Mouse (Mus musculus): ENCODE data around the gene Bpnt1.
"Not testable (repeated sequence)": the region's sequence is repeated elsewhere in the genome, so short reads cannot be mapped to it uniquely, and the experiment has no call there.

The Bpnt1 gene

DNA sequence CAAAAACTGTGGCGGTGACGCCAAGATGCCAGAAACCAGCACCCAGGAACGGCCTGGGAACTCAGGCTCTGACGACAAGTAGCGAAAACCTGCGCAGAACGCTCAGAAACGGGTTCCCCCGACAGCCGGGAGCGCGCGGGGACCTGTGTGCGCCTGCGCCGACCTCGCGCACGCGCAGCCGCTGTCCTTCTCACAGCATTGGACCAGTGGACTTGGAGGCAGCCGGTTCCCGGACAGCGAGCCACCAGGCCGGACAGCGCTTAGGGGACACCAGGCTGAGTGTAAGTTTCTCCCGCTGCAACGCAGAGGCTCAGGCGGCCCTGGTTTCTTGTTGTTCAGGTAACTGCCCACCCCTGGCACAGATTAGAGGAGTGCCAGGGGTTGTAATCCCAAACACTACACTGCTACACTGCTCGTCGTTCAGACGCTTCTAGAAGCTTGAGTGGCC lies at the start of gene Bpnt1:
Gene Bpnt1 (plus strand): TSS at position 167 of the 448 bp plus-strand sequence.
- DNase-seq (ENCODE audit: extremely low read depth, insufficient read length, low spot score): peak; percentile 97

DNA sequence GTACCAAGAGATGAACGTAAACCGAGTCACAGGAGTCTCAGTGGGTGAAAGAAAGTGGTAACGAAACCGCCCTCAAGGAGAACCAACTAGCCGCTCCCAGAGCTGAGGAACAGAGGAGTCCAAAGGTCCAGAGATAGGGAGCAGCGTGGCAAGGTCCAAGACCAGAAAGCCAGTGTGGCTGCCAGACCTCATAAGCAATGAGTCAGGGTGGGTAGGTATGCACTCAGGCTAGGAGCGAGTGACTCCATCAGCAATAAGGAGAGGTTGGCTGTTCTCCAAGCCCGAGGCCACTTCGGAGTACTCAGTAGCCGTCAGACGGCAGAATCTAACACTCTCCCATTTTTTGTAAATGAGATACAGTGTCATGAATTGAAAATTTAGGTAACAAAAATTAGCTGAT lies 49.1 kb upstream of the Bpnt1 start:
- no peak for DNase-seq (ENCODE audit: extremely low read depth, insufficient read length, low spot score)

DNA sequence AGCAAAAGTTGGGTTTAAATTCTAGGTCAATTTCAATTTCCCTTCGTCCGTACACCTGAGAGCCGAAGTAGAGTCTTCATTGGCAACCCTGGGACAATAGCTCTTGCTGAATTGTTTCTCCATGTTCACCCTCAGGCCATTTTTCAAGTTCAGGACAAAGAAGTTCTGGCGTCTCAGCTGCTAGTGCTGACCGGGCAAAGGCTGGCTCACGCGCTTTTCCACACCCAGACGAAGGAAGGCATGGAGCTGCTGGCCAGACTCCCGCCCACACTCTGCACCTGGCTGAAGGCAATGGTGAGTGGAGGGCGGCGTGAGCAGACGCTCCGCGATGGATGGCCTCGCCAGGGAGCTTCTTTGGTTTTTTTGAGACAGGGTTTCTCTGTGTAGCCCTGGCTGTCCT lies 48.7 kb upstream of the Bpnt1 start:
- no peak for DNase-seq (ENCODE audit: extremely low read depth, insufficient read length, low spot score)

DNA sequence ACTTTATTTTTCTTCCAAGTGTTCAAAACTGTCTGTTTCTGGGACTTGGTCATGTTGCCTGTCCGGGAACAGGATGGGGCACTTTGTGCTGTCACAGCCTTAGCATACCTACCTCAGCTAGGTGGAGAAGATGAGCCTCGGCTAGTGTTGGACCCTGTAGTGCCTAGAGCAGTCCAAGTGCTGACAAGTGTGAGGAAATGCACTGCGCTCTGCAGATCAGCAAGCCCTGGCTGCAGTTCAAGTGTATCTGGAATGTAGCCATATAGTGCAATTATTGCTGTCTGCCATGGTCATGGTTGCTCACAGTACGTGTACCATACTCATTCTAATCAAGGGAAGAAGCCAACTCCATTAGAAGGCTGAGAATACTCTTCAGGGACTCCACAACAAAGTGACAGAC lies 47.2 kb upstream of the Bpnt1 start:
- no peak for DNase-seq (ENCODE audit: extremely low read depth, insufficient read length, low spot score)

- no peak for DNase-seq (ENCODE audit: extremely low read depth, insufficient read length, low spot score)
Observed at GRCm38 (mm10) chr1:185285171-185285570, 46.8 kb upstream of the Bpnt1 start.

GRCm38 (mm10) chr1:185287066-185287465 lies 44.9 kb upstream of the Bpnt1 start:
- DNase-seq (ENCODE audit: extremely low read depth, insufficient read length, low spot score): no peak

DNA sequence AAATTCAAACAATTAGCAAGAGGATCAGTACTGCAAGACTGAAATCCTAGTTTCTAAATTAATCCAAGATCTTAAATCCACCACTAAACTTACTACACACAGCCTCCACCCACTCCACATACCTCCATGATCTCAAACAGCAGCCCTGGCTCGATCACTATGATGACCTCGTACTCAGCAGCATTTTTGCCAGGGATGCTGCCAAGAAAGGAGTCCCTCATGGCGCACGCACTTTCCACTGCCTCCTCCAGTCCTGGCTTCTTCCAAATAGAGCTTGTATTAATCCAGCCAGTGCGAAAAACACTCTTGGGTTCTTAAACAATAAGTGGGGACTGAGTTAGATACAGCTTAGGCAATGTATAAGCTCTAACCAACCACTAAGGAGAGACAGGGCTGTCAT lies 42.7 kb upstream of the Bpnt1 start:
- no peak for DNase-seq (ENCODE audit: extremely low read depth, insufficient read length, low spot score)

- no peak for DNase-seq (ENCODE audit: extremely low read depth, insufficient read length, low spot score)
Observed at GRCm38 (mm10) chr1:185291336-185291735, 40.6 kb upstream of the Bpnt1 start.

DNA sequence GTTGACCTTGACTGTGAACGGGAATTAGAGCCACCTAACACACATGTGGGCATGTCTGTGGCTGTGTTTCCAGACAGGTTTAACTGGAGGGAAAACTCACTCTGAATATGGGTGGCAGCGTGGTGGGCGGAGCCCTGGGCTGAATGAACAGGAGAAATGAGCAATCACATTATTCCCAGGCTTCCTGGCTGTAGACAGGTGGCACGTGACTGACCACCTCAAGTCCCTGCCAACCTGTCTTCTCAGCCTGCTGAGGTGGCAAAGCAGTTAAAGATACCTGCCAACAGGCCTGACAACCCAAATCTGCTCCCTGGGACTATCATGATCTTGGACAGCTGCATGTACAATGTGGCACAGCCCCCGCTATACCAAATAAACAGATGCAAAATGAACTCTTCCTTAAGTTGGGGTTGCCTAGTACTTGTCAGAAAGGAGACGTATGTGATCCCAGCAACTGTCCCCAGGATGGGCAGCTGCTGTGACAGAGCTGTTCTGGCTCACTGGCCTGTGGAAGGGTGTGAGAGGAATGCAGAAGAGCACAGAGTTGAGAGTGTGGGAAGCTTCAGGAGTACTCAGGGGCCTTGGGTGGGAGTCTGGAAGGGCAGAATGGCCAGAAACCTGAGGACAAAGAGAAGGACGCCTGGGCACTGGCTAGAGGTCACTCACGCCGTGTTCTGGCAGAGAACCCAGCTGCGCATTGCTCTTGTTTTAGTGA lies 39.1 kb upstream of the Bpnt1 start:
- DNase-seq (ENCODE audit: extremely low read depth, insufficient read length, low spot score): no peak

GRCm38 (mm10) chr1:185296850-185297249 lies 35.1 kb upstream of the Bpnt1 start:
- DNase-seq (ENCODE audit: extremely low read depth, insufficient read length, low spot score): no peak

DNA sequence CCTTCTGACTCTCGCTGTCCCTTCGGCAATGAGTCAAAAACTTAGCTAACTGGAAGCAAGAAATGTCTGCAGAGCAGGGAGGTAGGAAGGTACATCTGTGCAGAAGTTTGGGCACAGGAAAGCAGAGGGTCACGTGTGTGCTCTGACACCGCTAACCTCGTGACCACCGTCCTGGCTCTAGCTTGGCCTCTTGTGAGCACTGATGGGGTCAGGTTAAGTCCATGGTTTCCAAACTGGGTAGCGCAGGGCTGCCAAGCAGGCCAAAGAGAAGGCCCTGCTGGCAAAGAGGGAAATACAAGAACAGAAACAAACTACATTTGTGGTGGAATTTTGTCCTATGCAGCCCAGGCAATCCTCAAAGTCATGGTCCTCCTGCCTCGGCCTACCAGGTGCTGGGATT lies 33.5 kb upstream of the Bpnt1 start:
- no peak for DNase-seq (ENCODE audit: extremely low read depth, insufficient read length, low spot score)

- no peak for DNase-seq (ENCODE audit: extremely low read depth, insufficient read length, low spot score)
Observed at GRCm38 (mm10) chr1:185302816-185303215, 29.1 kb upstream of the Bpnt1 start.

GRCm38 (mm10) chr1:185306836-185307235 lies 25.1 kb upstream of the Bpnt1 start:
- DNase-seq (ENCODE audit: extremely low read depth, insufficient read length, low spot score): no peak

- DNase-seq (ENCODE audit: extremely low read depth, insufficient read length, low spot score): no peak
Observed at GRCm38 (mm10) chr1:185307645-185308044, 24.3 kb upstream of the Bpnt1 start.

DNA sequence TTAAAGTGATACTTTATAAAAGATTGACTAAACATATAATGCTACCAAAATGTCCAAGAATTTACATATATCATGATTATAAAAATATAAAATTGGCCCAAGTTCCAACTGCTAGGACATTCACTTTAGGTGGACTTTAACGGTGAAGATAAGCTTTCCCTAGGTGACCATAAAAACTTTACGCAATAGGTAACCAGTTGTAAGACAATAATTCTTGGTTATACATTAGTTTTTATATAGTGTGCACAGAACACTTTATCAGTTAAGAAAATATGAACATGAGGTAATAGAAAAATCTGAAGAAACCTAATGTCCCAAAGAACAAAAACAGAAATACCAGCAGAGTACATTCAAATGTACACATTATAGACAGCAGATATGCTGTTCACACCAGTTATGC lies 23.6 kb upstream of the Bpnt1 start:
- no peak for DNase-seq (ENCODE audit: extremely low read depth, insufficient read length, low spot score)

- DNase-seq (ENCODE audit: extremely low read depth, insufficient read length, low spot score): no peak
Observed at GRCm38 (mm10) chr1:185308908-185309307, 23.0 kb upstream of the Bpnt1 start.

- DNase-seq (ENCODE audit: extremely low read depth, insufficient read length, low spot score): no peak
Observed at GRCm38 (mm10) chr1:185311949-185312348, 20.0 kb upstream of the Bpnt1 start.

DNA sequence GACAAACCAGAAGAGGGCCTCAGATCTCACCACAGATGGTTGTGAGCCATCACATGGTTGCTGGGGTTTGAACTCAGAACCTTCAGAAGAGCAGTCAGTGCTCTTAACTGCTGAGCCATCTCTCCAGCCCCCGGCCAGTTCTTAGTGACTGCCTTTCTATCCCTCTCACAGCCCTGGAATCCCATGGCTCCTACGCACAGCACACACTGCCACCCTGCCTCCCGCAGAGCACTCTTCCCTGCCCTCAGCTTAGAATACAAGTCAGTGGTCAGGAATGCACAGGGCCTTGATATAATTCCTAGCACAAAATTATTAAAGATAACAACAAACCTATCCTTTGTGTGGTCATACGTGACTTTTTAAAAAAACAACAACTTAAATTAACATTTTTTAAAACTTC lies 17.4 kb upstream of the Bpnt1 start:
- no peak for DNase-seq (ENCODE audit: extremely low read depth, insufficient read length, low spot score)

DNA sequence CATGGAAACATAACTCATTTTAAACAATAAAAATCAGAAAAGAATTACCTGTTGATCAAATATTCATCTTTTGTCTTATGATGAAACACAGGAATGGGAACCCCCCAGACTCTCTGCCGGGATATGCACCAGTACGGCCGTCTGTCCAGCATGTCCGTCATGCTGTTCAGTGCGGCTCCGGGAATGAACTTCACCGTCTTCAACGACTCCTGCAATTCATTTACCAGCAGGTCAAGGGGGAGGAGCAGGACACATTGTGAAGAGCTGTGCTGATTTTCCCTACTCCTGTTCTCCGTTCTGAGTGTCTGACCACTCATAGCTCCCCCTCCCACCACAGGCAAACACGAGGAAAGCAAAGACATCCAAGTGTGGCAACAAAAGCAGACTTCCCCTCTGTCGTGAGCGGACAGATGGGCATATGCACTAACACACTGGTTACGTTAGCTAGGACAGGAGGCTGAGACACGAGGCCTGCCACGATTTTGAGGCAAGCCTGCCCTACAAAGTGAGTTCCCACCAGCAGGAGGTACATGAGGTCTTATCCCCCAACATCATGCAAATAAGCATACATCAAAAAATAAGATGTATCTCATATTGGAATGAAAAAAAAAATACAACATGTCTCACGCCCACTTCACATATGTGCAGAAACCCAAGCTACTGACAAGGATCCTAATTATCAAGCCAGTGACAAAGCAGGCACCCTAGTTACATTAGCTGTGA lies 15.9 kb upstream of the Bpnt1 start:
- no peak for DNase-seq (ENCODE audit: extremely low read depth, insufficient read length, low spot score)

DNA sequence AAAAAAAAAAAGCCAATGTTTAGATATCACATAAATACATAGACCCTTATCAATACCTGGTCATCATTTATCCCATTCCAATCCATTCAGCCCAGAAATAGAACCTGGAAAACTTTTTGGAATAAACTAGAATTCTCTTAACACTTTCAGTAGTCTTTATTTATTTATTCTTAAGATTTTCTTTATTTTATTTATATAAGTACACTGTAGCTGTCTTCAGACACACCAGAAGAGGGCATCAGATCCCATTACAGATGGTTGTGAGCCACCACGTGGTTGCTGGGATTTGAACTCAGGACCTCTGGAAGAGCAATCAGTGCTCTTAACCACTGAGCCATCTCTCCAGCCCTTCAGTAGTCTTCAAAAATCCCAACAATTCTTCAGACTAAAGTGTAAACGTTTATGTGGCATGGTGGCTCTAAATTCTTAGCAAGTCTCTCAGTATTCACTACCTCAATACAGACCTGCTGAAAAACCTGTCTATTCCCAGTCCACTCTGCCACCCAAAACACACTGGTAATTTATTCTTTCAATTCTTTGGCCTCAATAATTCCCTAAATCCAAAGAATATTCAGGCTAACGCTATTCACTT lies 4.1 kb upstream of the Bpnt1 start:
- DNase-seq (ENCODE audit: extremely low read depth, insufficient read length, low spot score): not testable (repeated sequence)

DNA sequence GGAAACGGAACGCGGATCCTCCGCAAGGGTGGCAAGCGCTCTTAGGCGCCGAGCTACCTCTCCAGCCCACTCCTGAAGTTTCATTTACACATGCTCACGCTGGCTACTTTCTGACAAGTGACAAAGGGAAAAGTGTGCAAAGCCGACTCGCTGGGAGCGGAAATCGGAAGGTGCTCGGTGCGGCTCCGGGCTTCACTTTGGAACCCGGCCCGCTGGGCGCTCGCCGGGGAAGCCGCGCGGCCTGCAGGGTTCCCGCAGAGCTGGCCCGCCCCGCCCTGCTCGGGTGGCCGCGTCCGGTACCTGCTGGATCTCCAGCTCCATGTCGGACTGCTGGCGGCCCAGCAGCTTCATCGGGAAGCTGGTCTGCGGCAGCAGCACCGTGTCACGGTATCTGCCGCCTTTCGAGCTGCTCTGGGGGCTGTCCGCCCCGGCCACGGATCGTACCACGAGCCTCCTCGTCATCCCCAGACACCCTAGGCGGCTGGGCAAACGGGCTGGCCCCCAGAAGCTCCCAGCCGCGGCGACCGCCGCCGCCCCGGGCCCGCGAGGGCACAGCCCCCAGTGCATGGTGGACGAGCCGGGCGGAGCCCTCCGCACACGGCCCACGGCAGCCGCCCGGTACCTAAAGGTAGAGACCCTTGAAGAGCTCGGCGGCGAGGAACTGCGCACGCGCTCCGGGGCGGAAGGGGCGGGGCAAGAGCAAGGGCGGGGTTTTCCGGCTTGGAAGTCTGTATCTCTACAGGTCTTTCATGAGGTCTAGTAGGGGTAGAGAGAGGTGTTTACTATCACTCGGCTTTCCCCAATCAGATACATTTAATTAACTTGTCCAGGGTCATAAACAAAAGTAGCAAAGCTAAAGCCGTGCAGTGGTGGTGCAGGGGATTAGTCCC lies 3.0 kb upstream of the Bpnt1 start, which contains the start of gene Iars2:
Gene Iars2 (minus strand): TSS at position 676 of the 890 bp plus-strand sequence.
- peak; percentile 93 for DNase-seq (ENCODE audit: extremely low read depth, insufficient read length, low spot score)
